Mouse (Mus musculus) cerebellum, adult 18-20 months (tissue): ENCODE data around the gene Slc25a44.
"Not testable (repeated sequence)": the region's sequence is repeated elsewhere in the genome, so short reads cannot be mapped to it uniquely, and the experiment has no call there.

ENCODE experiments used
- DNase-seq, 2 experiments: peaks; one replicate each; pipeline ENCODE4 v3.0.0; 2021

The Slc25a44 gene

DNA sequence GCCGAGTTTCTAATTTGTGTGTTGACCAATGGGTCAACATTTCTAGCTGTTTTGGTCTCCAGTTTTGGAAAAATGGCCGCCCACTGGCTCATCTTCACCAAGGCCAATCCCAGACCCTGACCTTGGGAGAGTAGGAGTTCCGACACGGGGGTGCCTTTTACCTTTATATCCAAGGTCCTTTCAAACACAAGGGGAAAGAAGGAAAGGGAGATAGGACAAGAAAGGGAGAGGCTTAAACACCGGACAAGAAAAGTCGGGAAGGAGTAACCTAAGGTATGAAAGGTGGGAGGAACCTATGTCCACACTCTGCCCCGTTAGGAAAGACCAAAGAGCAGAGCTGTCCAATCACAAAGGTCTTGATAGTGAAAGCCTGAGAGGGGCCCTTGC, 14.3 kb downstream of the Slc25a44 start:
- DNase-seq = no peak

DNA sequence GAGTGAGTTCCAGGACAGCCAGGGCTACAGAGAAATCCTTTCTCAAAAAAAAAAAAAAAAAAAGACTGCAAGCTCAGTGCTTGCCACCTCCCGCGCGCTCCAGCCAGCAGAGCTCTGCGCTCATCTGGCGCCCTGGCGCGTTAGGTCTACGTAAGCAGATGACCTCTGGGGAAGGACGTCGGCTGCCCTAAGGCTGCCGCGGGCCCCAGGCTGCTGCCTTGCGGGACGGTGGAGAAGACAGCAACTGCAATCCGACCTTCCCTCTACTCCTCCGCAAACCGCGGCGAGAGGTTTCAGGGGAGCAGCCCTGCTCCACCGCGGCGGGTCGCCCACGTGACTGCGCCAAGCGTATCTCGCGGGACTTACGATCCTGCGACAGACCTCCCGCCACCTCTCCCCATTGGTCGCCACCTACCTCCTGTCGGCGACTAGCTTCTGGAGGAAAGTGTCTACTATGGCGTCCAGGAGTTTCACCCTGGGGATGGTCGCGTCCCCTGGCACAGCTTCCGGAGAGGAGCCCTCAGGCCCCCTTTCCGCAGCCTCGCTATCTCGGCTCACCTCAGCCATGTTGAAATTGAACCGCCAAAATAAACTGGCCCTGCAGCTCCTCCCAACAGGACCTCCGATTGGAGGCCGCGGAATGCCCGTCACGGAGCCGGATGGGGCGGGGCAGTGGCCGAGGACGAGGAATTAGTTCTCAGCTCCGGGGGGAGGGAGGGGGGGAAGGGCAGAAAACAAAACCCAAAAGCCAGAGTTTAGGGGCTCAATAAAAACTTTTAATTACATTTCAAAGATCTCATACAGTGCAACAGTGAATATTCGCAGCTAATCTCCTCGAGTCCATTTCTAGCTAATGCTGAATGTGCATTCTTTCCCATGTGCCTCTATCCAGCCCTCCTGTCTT, 14.9 kb downstream of the Slc25a44 start, which contains the start of gene Pmf1:
TSS of gene Pmf1 (minus strand) at position 591 of the 904 bp plus-strand sequence.
- peak; percentile 85 to 94 for DNase-seq

DNA sequence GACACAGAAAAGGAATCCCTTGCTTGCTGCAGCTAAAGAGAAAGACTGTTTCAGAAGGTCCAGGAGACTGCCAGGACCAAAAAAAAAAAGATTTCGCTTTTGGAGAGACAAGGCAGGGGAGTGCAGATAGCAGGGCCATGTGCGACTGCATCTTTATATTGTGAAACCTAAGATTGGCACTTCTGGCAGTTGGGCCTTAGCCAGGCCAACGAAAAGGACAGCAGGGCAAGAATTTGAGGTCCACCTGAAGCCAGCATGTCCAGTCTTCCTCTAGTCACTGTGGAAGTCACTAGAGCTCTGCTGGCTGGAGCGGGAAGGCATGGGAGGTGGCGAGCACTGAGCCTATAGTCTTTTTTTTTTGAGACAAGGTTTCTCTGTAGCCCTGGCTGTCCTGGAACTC, 16.0 kb downstream of the Slc25a44 start:
- no peak for DNase-seq

DNA sequence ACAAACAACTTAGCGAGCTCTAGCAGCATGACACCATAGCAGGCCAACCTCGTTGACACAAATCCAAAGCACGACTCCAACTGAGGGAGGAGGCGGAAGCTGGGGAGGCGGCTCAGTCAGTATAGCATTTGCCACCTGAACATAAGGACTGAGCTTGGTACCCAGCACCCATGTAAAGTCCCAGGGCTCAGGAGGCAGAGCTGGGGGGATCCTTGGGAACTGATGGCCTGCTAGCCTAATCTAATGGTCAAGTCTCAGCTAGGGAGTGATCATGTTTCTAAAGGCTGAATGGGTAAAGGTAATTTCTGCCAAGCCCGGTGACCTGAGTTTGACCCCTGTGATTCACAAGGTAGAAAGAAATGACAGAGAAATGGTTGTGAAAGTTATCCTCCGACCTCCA, 17.4 kb downstream of the Slc25a44 start:
- DNase-seq = no peak

DNA sequence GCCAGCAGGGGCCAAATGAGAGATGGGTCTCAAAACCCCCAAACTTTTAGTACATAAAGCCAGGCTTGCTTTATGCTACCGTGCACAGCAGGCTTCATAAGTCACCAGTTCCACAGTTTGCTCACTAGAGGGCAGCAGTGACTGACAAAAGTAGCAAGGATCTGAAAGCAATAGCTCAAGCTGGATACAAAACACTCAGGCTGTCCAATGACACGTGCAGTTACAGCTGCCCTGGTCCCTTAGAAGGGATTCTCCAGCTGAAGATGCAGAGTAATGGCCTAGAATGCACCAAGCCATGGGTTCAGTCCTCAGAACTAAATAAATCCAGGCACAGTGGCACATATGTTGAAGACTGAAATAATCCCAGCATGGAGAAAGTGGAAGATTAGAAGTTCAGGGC, 17.8 kb downstream of the Slc25a44 start:
- DNase-seq = peak; percentile 71 to 72

DNA sequence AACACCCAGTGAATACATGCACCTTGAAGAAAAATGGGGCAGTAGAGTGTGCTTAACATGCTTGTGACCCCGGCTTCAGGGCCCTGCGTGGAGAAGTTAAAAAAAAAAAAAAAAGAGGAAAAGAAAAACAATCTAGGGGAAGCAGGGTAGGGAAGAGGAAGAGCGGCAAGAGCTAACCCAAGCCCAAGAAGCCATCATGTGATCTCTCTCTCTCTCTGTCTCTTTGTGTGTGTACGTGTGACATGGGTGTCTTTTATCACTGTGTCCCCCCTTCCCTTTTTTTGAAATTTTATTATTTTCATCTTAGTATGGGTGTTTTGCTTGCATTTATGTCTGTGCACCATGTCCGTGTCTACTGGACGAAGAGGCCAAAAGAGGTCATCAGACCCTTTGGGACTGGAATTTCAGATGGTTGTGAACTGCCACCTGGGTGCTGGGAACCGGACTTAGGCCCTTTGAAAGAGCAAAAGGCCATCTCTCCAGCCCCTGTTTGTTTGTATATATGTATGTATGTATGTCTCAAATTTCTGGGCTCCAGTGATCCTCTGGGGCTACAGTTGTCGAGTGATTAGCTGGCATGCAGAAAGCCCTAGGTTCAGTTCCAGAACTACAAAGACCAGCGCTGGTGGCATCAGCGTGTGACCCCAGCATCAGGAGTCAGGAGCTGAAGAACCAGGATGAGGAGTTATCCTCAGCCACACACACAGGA, 21.3 kb downstream of the Slc25a44 start:
- no peak for DNase-seq

DNA sequence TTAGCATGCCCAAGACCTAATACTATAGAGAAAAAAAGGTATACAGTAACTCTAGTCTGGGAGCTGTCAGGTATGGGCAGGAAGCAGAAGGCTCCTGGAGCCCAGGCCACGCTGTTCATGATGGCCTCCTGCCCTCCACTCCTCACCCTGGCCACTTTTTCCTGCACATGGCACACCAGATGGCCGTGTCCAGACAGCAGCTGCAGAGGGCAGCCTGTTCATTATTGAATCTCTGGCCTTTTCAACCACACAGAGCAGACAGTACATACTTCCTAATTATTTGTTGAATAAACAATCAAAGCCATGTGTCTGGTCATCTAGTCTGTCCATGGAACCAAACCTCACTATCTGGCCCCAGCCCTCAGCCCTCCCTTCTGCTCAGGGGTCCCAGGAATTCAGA, 26.3 kb downstream of the Slc25a44 start:
- peak; percentile 85 to 89 for DNase-seq

DNA sequence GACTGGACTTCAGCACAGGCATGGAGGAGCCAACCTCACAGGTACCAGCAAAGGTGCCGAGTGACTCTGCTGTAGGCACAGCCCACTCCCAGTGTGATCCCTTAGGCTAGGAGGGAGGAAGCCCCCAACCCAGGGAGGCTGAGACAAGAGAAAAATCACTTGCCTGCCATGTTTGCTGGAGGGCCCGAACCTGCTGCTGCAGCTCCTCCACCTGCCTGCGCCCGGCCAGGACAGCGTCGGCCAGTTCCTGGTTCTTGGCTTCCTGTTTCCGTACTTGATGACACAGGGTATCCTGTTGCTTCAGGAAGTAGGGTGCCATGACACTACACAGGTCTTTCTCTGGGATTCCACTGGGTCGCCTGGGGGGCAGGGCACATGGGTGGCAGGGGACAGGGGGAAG, 29.2 kb downstream of the Slc25a44 start:
- DNase-seq = no peak

DNA sequence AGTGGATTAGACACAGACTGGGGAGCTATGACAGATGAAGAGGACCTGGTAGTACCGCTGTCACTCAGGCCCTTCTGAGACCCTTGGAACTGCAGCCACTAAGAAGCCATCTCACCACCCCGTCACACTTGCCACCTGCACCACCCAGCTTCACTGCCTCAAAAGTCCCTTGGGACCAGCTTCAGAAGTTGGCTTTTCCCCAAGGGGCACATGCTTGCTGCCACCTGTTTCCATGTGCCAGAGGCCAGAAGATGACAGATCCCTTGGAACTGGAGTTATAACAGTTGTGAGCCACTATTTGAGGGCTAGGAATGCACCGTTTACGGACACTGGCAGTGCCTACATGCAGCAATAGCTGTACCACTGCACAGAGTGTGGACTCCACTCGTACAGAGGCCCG, 29.7 kb downstream of the Slc25a44 start:
- DNase-seq = no peak

DNA sequence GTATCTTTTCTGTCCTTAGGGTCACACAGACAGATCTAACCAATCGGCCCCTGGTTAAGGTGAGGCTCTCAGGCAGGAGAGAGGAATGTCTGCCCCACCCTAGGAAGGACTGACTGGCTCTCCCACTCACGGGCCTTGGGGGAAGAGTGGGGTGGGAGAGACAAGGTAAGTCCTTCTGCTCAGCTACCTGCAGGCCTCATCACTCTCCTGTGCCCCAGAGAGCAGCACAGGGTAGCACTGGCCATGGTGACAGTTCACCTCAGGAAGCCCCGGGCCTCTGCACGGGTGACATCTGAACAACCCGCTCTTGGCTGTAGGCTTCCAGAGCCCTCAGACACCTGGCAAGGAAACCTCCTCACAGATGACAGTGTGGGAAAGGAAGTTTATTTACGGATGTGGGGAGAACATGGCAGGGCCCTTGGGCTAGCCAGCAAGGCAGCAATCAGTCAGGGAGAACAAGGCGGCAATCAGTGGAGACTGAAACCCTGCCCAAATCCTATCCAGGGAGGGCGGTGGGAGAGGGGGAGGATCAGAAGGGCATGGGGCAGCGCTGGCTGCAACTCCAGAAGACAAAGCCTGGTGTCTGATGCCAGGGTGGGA, 31.1 kb downstream of the Slc25a44 start:
- no peak for DNase-seq

DNA sequence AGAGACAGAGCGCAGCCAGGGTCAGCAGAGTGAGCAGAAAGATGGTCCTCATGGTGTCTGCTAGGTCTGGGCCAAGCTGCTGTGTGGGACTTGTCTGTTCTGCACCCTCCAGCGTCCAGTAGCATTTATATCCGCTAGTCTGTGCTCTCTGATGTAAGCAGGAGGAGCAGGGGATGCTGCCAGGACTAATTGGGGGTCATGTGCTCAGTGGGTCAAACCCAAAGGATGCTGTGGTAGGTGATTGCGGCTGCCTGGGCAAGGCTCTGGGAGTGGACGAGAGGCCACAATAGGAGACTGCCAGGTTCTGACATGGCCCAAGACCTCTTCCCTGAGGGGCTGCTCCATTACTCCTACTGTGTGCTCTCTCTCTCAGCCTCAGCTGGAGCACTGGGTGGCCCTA, 40.6 kb downstream of the Slc25a44 start, which contains the start of gene Bglap:
TSS of gene Bglap (minus strand) at position 101 of the 400 bp plus-strand sequence.
- no peak for DNase-seq

DNA sequence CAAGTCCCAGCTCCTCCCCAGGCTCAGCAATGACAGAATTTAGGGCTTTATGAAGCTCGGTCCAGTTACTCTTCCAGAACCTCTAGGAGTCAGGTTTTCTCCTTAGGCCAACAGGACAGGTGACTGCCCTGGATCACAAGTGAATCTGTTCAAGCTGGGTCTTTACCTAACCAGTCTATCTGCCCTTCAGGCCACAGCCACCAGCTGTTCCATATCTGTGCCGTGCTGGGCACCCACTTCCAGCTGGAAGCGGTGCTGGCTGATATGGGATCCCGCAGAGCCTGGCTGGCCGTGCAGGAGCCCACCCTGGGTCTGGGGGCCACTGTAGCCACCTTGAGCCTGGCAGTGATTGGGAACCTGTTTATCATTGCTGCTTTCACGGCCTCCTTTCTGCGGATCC, 42.6 kb downstream of the Slc25a44 start:
- DNase-seq = not testable (repeated sequence)

DNA sequence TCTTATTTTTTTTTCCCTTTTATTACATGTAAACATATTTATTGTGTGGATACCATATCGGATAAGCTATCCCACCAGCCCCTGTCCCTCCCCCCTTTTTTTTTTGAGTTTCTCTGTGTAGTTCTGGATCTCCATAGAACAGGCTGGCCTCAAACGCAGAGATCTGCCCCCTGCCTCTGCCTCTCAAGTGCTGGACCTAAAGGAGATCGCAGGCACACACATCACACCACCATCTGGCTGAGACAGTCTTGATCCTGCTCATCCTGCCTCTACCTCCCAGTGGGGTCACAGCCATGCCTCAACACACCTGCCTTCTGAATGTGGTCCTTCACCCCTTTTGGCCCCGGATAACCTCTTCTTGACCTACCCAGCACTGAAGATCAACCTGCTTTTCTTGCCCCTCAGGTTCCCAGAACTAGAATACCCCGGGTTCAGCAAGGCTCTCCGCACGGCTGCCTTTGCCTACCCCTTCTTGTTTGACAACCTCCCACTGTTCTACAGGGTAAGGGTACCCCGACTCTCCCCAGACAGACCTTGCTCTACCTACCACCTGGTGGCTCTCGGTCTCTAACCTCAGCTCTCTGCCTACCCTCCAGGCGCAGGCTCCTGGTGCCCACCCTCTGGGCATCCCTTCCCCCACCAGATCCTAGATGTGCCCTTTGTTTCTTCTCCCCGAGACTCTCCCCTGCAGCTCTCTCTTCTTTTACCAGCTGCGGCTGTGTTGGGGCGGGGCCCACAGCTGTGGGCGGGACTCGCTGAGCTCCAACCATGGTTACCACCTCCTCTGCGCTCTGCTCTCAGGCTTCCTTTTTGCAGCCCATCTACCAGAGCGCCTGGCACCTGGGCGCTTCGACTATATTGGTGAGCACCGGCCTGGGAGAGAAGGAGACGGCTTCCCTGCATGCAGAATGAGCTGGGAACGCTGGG, 43.3 kb downstream of the Slc25a44 start:
- not testable (repeated sequence) for DNase-seq

DNA sequence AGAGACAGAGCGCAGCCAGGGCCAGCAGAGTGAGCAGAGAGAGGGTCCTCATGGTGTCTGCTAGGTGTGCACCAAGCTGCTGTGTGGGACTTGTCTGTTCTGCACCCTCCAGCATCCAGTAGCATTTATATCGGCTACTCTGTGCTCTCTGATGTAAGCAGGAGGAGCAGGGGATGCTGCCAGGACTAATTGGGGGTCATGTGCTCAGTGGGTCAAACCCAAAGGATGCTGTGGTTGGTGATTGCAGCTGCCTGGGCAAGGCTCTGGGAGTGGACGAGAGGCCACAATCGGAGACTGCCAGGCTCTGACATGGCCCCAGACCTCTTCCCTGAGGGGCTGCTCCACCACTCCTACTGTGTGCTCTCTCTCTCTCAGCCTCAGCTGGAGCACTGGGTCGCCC, 46.3 kb downstream of the Slc25a44 start, which contains the start of gene Bglap2:
TSS of gene Bglap2 (minus strand) at position 101 of the 400 bp plus-strand sequence.
- DNase-seq = not testable (repeated sequence)

DNA sequence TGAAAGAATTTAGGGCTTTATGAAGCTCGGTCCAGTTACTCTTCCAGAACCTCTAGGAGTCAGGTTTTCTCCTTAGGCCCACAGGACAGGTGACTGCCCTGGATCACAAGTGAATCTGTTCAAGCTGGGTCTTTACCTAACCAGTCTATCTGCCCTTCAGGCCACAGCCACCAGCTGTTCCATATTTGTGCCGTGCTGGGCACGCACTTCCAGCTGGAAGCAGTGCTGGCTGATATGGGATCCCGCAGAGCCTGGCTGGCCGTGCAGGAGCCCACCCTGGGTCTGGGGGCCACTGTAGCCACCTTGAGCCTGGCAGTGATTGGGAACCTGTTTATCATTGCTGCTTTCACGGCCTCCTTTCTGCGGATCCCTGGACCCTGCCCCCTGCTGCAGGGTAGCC, 48.3 kb downstream of the Slc25a44 start:
- not testable (repeated sequence) for DNase-seq

DNA sequence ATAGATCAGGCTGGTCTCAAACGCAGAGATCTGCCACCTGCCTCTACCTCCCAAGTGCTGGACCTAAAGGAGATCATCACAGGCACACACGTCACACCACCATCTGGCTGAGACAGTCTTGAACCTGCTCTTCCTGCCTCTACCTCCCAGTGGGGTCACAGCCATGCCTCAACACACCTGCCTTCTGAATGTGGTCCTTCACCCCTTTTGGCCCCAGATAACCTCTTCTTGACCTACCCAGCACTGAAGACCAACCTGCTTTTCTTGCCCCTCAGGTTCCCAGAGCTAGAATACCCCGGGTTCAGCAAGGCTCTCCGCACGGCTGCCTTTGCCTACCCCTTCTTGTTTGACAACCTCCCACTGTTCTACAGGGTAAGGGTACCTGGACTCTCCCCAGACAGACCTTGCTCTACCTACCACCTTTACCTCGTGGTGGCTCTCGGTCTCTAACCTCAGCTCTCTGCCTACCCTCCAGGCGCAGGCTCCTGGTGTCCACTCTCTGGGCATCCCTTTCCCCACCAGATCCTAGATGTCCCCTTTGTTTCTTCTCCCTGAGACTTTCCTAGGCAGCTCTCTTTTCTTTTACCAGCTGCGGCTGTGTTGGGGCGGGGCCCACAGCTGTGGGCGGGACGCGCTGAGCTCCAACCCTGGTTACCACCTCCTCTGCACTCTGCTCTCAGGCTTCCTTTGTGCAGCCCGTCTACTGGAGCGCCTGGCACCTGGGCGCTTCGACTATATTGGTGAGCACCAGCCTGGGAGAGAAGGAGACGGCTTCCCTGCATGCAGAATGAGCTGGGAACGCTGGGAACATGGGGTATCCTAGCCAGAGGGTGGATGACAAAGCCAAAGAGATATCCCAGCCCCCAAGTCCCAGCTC, 49.0 kb downstream of the Slc25a44 start:
- DNase-seq = not testable (repeated sequence)

DNA sequence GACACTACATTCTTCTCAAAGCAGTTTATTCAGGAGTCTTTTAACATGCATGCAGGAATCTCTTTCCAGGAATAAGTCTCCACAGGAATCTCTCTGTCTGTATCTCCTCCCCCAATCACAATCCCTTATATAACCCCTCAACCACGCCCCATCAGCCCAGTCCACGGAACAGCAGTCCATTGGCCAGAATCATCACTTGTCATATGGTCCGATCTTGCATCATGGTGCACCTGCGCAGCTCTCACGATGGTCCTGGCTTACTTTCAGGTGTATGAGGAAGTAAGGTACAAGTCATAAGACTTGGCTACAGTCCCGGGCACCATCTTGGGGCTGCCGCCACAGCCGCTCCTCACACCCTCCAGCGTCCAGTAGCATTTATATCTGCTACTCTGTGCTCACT, 52.3 kb downstream of the Slc25a44 start, which contains the start of gene Bglap3:
TSS of gene Bglap3 (minus strand) at position 101 of the 400 bp plus-strand sequence.
- DNase-seq = not testable (repeated sequence)

DNA sequence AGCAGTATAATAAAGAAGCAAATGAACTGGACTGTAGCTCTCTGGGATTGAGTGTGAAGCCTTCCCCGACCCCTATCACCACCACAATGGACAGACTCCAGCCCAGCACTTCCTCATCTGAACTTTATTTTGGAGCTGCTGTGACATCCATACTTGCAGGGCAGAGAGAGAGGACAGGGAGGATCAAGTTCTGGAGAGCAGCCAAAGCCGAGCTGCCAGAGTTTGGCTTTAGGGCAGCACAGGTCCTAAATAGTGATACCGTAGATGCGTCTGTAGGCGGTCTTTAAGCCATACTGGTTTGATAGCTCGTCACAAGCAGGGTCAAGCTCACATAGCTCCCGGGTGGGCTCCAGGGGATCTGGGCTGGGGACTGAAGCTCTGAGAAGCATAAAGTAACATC, 56.4 kb downstream of the Slc25a44 start:
- DNase-seq = not testable (repeated sequence)

DNA sequence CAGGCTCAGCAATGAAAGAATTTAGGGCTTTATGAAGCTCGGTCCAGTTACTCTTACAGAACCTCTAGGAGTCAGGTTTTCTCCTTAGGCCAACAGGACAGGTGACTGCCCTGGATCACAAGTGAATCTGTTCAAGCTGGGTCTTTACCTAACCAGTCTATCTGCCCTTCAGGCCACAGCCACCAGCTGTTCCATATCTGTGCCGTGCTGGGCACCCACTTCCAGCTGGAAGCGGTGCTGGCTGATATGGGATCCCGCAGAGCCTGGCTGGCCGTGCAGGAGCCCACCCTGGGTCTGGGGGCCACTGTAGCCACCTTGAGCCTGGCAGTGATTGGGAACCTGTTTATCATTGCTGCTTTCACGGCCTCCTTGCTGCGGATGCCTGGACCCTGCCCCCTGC, 57.4 kb downstream of the Slc25a44 start:
- not testable (repeated sequence) for DNase-seq

DNA sequence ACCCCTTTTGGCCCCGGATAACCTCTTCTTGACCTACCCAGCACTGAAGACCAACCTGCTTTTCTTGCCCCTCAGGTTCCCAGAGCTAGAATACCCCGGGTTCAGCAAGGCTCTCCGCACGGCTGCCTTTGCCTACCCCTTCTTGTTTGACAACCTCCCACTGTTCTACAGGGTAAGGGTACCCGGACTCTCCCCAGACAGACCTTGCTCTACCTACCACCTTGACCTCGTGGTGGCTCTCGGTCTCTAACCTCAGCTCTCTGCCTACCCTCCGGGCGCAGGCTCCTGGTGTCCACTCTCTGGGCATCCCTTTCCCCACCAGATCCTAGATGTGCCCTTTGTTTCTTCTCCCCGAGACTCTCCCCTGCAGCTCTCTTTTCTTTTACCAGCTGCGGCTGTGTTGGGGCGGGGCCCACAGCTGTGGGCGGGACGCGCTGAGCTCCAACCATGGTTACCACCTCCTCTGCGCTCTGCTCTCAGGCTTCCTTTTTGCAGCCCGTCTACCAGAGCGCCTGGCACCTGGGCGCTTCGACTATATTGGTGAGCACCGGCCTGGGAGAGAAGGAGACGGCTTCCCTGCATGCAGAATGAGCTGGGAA, 58.0 kb downstream of the Slc25a44 start:
- DNase-seq = not testable (repeated sequence)
